Mouse (Mus musculus) midbrain, embryonic 14.5 days (tissue): Measurements from ENCODE around the gene Neu4. TPM values are rescaled to one million over a fixed set of nuclear protein-coding genes. Genes with fewer than 3 reads are reported as not detected.
"Not testable (repeated sequence)": the region's sequence is repeated elsewhere in the genome, so short reads cannot be mapped to it uniquely, and the experiment has no call there.

Experiments
- ATAC-seq: fragments of 200-750 bp; cut with Nextera tagmentation; 2 replicates; pipeline ENCODE4 v1.8.0; 2017; ENCODE audit warnings: moderate number of reproducible peaks, moderate library complexity; ENCODE audit not compliant: low FRiP score, low TSS enrichment
- DNase-seq: peaks from one replicate; pipeline ENCODE4 v3.0.0-alpha.2; 2015
- H3K27ac ChIP-seq: fragments of 300-500 bp; sonication (generic); replicated peaks from 2 replicates; pipeline ENCODE4 v1.5.1; 2014; ENCODE audit warnings: mild to moderate bottlenecking, low read depth, low read length, moderate library complexity
- H3K27me3 ChIP-seq: fragments of 300-500 bp; sonication (generic); 2 replicates; pipeline ENCODE4 v1.6.1; 2014; ENCODE audit warnings: low read length, control low read depth, mixed read lengths; ENCODE audit not compliant: control insufficient read depth, insufficient read depth
- H3K36me3 ChIP-seq: fragments of 300-500 bp; sonication (generic); 2 replicates; pipeline ENCODE4 v1.6.1; 2014; ENCODE audit warnings: low read length, control low read depth; ENCODE audit not compliant: control insufficient read depth, insufficient read depth
- H3K4me1 ChIP-seq: fragments of 300-500 bp; sonication (generic); 2 replicates; pipeline ENCODE4 v1.6.1; 2014; ENCODE audit warnings: mild to moderate bottlenecking, antibody characterized with exemption, low read length, control low read depth; ENCODE audit not compliant: control insufficient read depth, insufficient read depth
- H3K4me2 ChIP-seq: fragments of 300-500 bp; sonication (generic); 2 replicates; pipeline ENCODE4 v1.6.1; 2014; ENCODE audit warnings: mild to moderate bottlenecking, low read length, moderate library complexity
- H3K4me3 ChIP-seq: fragments of 300-500 bp; sonication (generic); replicated peaks from 2 replicates; pipeline ENCODE4 v1.5.1; 2014; ENCODE audit warnings: low read depth, low read length
- H3K9ac ChIP-seq: fragments of 300-500 bp; sonication (generic); replicated peaks from 2 replicates; pipeline ENCODE4 v1.6.1; 2014; ENCODE audit warnings: mild to moderate bottlenecking, low read length, moderate library complexity
- H3K9me3 ChIP-seq: fragments of 300-500 bp; sonication (generic); 2 replicates; pipeline ENCODE4 v1.6.1; 2016; ENCODE audit warnings: low read length, control low read depth, mixed read lengths; ENCODE audit not compliant: control insufficient read depth
- WGBS: fragments of 180-500 bp; shearing (Covaris S2); extraction: QIAGEN DNeasy Blood & Tissue Kit; methylation state at CpG from one replicate; pipeline ENCODE4 v1.1.7; 2014; 5-methylcytosine and 5-hydroxymethylcytosine counted together
- polyA plus RNA-seq: library from polyadenylated mRNA; unstranded; fragments of >200 nt; fragmentation: Nextera tagmentation; extraction: Ambion mirVana; gene quantifications from 2 replicates; pipeline ENCODE4 v1.2.1, GENCODE M21; 2014

Neu4 gene
- polyA plus RNA-seq, 1 experiment from 2014 or later: not detected

GRCm38 (mm10) chr1:94057401-94057800 is 37.1 kb downstream of the Neu4 start:
- Histone ChIP-seq H3K27ac (no peak overlapping the region), H3K9ac (no peak overlapping the region), H3K4me2 (no peak overlapping the region), H3K9me3 (no peaks in the 10 kb centered on the region), H3K27me3 (no peaks in the 10 kb centered on the region), H3K4me3 (no peak overlapping the region), H3K4me1 (no peaks in the 10 kb centered on the region), H3K36me3 (no peaks in the 10 kb centered on the region)
- WGBS: 98% methylated on average over 2 of the region's 2 CpGs
- DNase-seq (no peak), ATAC-seq (no peak)

- not testable (repeated sequence) for H3K9me3 ChIP-seq, H3K36me3 ChIP-seq, H3K4me2 ChIP-seq, H3K27ac ChIP-seq, H3K9ac ChIP-seq, DNase-seq, H3K4me1 ChIP-seq, H3K27me3 ChIP-seq, H3K4me3 ChIP-seq, ATAC-seq
- WGBS: 68% methylated on average over 1 of the region's 1 CpGs
Measured at GRCm38 (mm10) chr1:94058281-94058680, 38.0 kb downstream of the Neu4 start.

- no peak overlapping the region for H3K4me3 ChIP-seq
- no peaks in the 10 kb centered on the region for H3K36me3 ChIP-seq
- no peaks in the 10 kb centered on the region for H3K4me1 ChIP-seq
- no peak for DNase-seq
- no peaks in the 10 kb centered on the region for H3K27me3 ChIP-seq
- no peak overlapping the region for H3K27ac ChIP-seq
- no peak for ATAC-seq
- H3K4me2 ChIP-seq: no peak overlapping the region
- H3K9me3 ChIP-seq: no peaks in the 10 kb centered on the region
- H3K9ac ChIP-seq: no peak overlapping the region
- 96% methylated on average over 6 of the region's 6 CpGs for WGBS
Measured at GRCm38 (mm10) chr1:94074756-94075155, 54.5 kb downstream of the Neu4 start.

- no peak for DNase-seq
- no peaks in the 10 kb centered on the region for H3K4me1 ChIP-seq
- no peaks in the 10 kb centered on the region for H3K36me3 ChIP-seq
- no peak for ATAC-seq
- WGBS: 38% methylated on average over 1 of the region's 1 CpGs
- no peak overlapping the region for H3K4me3 ChIP-seq
- H3K27me3 ChIP-seq: no peaks in the 10 kb centered on the region
- no peak overlapping the region for H3K4me2 ChIP-seq
- no peaks in the 10 kb centered on the region for H3K9me3 ChIP-seq
- H3K9ac ChIP-seq: no peak overlapping the region
- H3K27ac ChIP-seq: no peak overlapping the region
Measured at GRCm38 (mm10) chr1:94076702-94077101, 56.5 kb downstream of the Neu4 start.

Other genes starting within 250 kb of the Neu4 start
- gene Dtymk, start 218.5 kb upstream of the Neu4 start, polyA plus RNA-seq: 143 and 144 TPM in 2 replicates
- gene Ing5, start 216.5 kb upstream of the Neu4 start, polyA plus RNA-seq: 9.6 and 9.7 TPM in 2 replicates
- 10.5 and 11.5 TPM in 2 replicates for gene D2hgdh, start 195.5 kb upstream of the Neu4 start, polyA plus RNA-seq
- 0.24 TPM in 1 of 2 replicates, not detected in the other for gene Gal3st2, start 159.1 kb upstream of the Neu4 start, polyA plus RNA-seq
- not detected in 2 replicates for gene Gal3st2b, start 102.1 kb upstream of the Neu4 start, polyA plus RNA-seq
- not detected in 2 replicates for gene Gal3st2c, start 29.9 kb upstream of the Neu4 start, polyA plus RNA-seq
- 0.14 TPM in 1 of 2 replicates, not detected in the other for gene Pdcd1, start 32.1 kb downstream of the Neu4 start, polyA plus RNA-seq